Mouse (Mus musculus): ENCODE data around the gene Klhl11. TPM values are rescaled to one million over a fixed set of nuclear protein-coding genes. Genes with fewer than 3 reads are reported as not detected.
A peak's percentile ranks its signal among the peaks of the same experiment; 100 is the strongest.

The Klhl11 gene
- polyA plus RNA-seq, 1 experiment from 2014 or later, result 10.0 TPM

DNA sequence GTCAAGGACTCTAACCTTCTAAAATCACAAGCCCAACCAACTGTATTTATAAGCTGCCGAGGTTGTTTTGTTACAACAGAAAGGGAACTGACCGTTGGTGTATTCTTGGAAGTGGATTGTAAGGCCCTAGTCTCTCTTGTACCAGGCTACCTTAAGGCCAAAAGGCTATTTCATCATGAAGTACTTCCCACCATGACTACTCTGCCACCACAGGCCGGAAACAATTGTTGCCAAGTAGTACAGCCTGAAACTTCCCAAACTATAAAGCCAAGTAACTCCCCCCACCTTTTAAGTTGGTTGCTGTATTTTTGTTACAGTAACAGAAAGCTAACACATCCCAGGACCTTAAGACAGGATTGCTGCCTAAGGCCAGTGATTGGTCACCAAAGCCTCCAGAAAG, 45.7 kb downstream of the Klhl11 start:
- H3K36me3 ChIP-seq, result peaks cover 67% of the 10 kb centered on the region

GRCm38 (mm10) chr11:100425851-100426250, 46.7 kb downstream of the Klhl11 start:
- Histone ChIP-seq H3K4me2 (no peak overlapping the region), H3K27me3 (no peaks in the 10 kb centered on the region), H3K27ac (no peak overlapping the region), H3K36me3 (peaks cover 72% of the 10 kb centered on the region), H3K9ac (no peak overlapping the region), H3K9me3 (no peaks in the 10 kb centered on the region), H3K4me3 (no peak overlapping the region), H3K4me1 (no peaks in the 10 kb centered on the region)
- no peak for ATAC-seq (ENCODE audit: insufficient number of reproducible peaks, low FRiP score, low TSS enrichment, low read depth)
- WGBS, result 38% methylated on average over 7 of the region's 7 CpGs

More for the DNA sequence above, 45.7 kb downstream of the Klhl11 start:
- no peak overlapping the region for H3K4me3 ChIP-seq
- no peak overlapping the region for H3K9ac ChIP-seq
- H3K27me3 ChIP-seq, result no peaks in the 10 kb centered on the region
- WGBS, result 80% methylated on average over 3 of the region's 3 CpGs
- no peak overlapping the region for H3K27ac ChIP-seq
- no peak for ATAC-seq (ENCODE audit: insufficient number of reproducible peaks, low FRiP score, low TSS enrichment, low read depth)
- no peak overlapping the region for H3K4me2 ChIP-seq
- no peaks in the 10 kb centered on the region for H3K9me3 ChIP-seq
- H3K4me1 ChIP-seq, result no peaks in the 10 kb centered on the region

GRCm38 (mm10) chr11:100423836-100424235, 48.7 kb downstream of the Klhl11 start:
- Histone ChIP-seq H3K9ac (no peak overlapping the region), H3K27ac (no peak overlapping the region), H3K9me3 (no peaks in the 10 kb centered on the region), H3K4me3 (no peak overlapping the region), H3K27me3 (no peaks in the 10 kb centered on the region), H3K4me1 (no peaks in the 10 kb centered on the region), H3K4me2 (no peak overlapping the region), H3K36me3 (peaks cover 61% of the 10 kb centered on the region)
- 86% methylated on average over 7 of the region's 7 CpGs for WGBS
- ATAC-seq (ENCODE audit: insufficient number of reproducible peaks, low FRiP score, low TSS enrichment, low read depth), result no peak

GRCm38 (mm10) chr11:100421537-100421936, 51.0 kb downstream of the Klhl11 start:
- Histone ChIP-seq H3K4me2 (no peak overlapping the region), H3K9ac (no peak overlapping the region), H3K36me3 (peaks cover 54% of the 10 kb centered on the region), H3K4me1 (peaks cover 9% of the 10 kb centered on the region; the same call in 1 of the 2 replicates), H3K27me3 (no peaks in the 10 kb centered on the region), H3K4me3 (no peak overlapping the region), H3K27ac (no peak overlapping the region), H3K9me3 (no peaks in the 10 kb centered on the region)
- no peak for ATAC-seq (ENCODE audit: insufficient number of reproducible peaks, low FRiP score, low TSS enrichment, low read depth)
- 78% methylated on average over 8 of the region's 8 CpGs for WGBS

GRCm38 (mm10) chr11:100414914-100415822, 57.4 kb downstream of the Klhl11 start, which contains the start of gene Fkbp10:
Gene Fkbp10, plus strand, starts transcription at chr11:100415697.
- Histone ChIP-seq H3K27ac (peak within 1 kb of the TSS; percentile 99), H3K9me3 (no peaks in the 10 kb centered on the region), H3K4me2 (peak within 1 kb of the TSS; percentile 69), H3K4me1 (peaks cover 44% of the 10 kb centered on the region), H3K27me3 (no peaks in the 10 kb centered on the region), H3K4me3 (peak within 1 kb of the TSS; percentile 84), H3K9ac (peak within 1 kb of the TSS; percentile 74), H3K36me3 (peaks cover 11% of the 10 kb centered on the region)
- under 1% methylated on average over 31 of the region's 31 CpGs for WGBS
- peak; percentile 69 for ATAC-seq (ENCODE audit: insufficient number of reproducible peaks, low FRiP score, low TSS enrichment, low read depth)

GRCm38 (mm10) chr11:100414021-100414913, 58.3 kb downstream of the Klhl11 start, which contains the start of gene P3h4:
Gene P3h4, minus strand, starts transcription at chr11:100414836.
- H3K4me1 ChIP-seq, result peaks cover 44% of the 10 kb centered on the region
- 1% methylated on average over 92 of the region's 93 CpGs for WGBS
- ATAC-seq (ENCODE audit: insufficient number of reproducible peaks, low FRiP score, low TSS enrichment, low read depth), result peak; percentile 93

GRCm38 (mm10) chr11:100413541-100413940, 59.0 kb downstream of the Klhl11 start:
- Histone ChIP-seq H3K9ac (peak overlapping the region; percentile 74), H3K27me3 (no peaks in the 10 kb centered on the region), H3K36me3 (peaks cover 21% of the 10 kb centered on the region), H3K4me3 (peak overlapping the region; percentile 84), H3K27ac (peak overlapping the region; percentile 99), H3K4me1 (peaks cover 44% of the 10 kb centered on the region), H3K9me3 (no peaks in the 10 kb centered on the region), H3K4me2 (peak overlapping the region; percentile 69)
- 47% methylated on average over 11 of the region's 11 CpGs for WGBS
- ATAC-seq (ENCODE audit: insufficient number of reproducible peaks, low FRiP score, low TSS enrichment, low read depth), result no peak

More at GRCm38 (mm10) chr11:100414021-100414913, 58.3 kb downstream of the Klhl11 start, which contains the start of gene P3h4:
- Histone ChIP-seq H3K4me3 (peak within 1 kb of the TSS; percentile 84), H3K27me3 (no peaks in the 10 kb centered on the region), H3K4me2 (peak within 1 kb of the TSS; percentile 69), H3K27ac (peak within 1 kb of the TSS; percentile 99), H3K9me3 (no peaks in the 10 kb centered on the region), H3K36me3 (peaks cover 13% of the 10 kb centered on the region), H3K9ac (peak within 1 kb of the TSS; percentile 74)

Small RNA genes lying within 50 kb of the gene (microRNA-seq; reads per million reads assigned to microRNA genes)
- gene Gm27374, result not detected
- not detected for gene Mir7116

Other genes starting within 250 kb of the Klhl11 start
- 11.7 and 16.2 TPM in 2 replicates for gene Krt16, start 223.8 kb downstream of the Klhl11 start, polyA plus RNA-seq (2015; fragmentation: Nextera tagmentation; extraction: Ambion mirVana)
- gene Krt17, start 211.7 kb downstream of the Klhl11 start, polyA plus RNA-seq (2015; fragmentation: Nextera tagmentation; extraction: Ambion mirVana), result 264 and 267 TPM in 2 replicates
- gene Krt42, start 202.9 kb downstream of the Klhl11 start, polyA plus RNA-seq (2015; fragmentation: Nextera tagmentation; extraction: Ambion mirVana), result 0.15 TPM in 1 of 2 replicates, not detected in the other
- gene Eif1, start 152.9 kb downstream of the Klhl11 start, polyA plus RNA-seq (2015; fragmentation: Nextera tagmentation; extraction: Ambion mirVana), result 1,535 and 1,764 TPM in 2 replicates
- gene Gast, start 138.3 kb downstream of the Klhl11 start, polyA plus RNA-seq (2015; fragmentation: Nextera tagmentation; extraction: Ambion mirVana), result 3.1 and 4.0 TPM in 2 replicates
- gene Hap1, start 116.6 kb downstream of the Klhl11 start, polyA plus RNA-seq (2015; fragmentation: Nextera tagmentation; extraction: Ambion mirVana), result 1.9 and 2.8 TPM in 2 replicates
- gene Jup, start 75.0 kb downstream of the Klhl11 start, polyA plus RNA-seq (2015; fragmentation: Nextera tagmentation; extraction: Ambion mirVana), result 305 and 309 TPM in 2 replicates
- gene P3h4, start 57.9 kb downstream of the Klhl11 start, polyA plus RNA-seq (2015; fragmentation: Nextera tagmentation; extraction: Ambion mirVana), result 107 and 114 TPM in 2 replicates
- gene Fkbp10, start 57.0 kb downstream of the Klhl11 start, polyA plus RNA-seq (2015; fragmentation: Nextera tagmentation; extraction: Ambion mirVana), result 210 and 239 TPM in 2 replicates
- gene Nt5c3b, start 30.9 kb downstream of the Klhl11 start, polyA plus RNA-seq (2015; fragmentation: Nextera tagmentation; extraction: Ambion mirVana), result 137 and 141 TPM in 2 replicates
- 0.64 and 0.70 TPM in 2 replicates for gene Klhl10, start 30.8 kb downstream of the Klhl11 start, polyA plus RNA-seq (2015; fragmentation: Nextera tagmentation; extraction: Ambion mirVana)
- gene Acly, start 55.3 kb upstream of the Klhl11 start, polyA plus RNA-seq (2015; fragmentation: Nextera tagmentation; extraction: Ambion mirVana), result 181 and 189 TPM in 2 replicates
- 0.19 and 0.56 TPM in 2 replicates for gene Ttc25, start 72.9 kb upstream of the Klhl11 start, polyA plus RNA-seq (2015; fragmentation: Nextera tagmentation; extraction: Ambion mirVana)
- gene Cnp, start 102.2 kb upstream of the Klhl11 start, polyA plus RNA-seq (2015; fragmentation: Nextera tagmentation; extraction: Ambion mirVana), result 25.1 and 30.5 TPM in 2 replicates
- 73.7 and 77.9 TPM in 2 replicates for gene Nkiras2, start 146.5 kb upstream of the Klhl11 start, polyA plus RNA-seq (2015; fragmentation: Nextera tagmentation; extraction: Ambion mirVana)
- 218 and 227 TPM in 2 replicates for gene Dnajc7, start 147.4 kb upstream of the Klhl11 start, polyA plus RNA-seq (2015; fragmentation: Nextera tagmentation; extraction: Ambion mirVana)
- gene Zfp385c, start 219.7 kb upstream of the Klhl11 start, polyA plus RNA-seq (2015; fragmentation: Nextera tagmentation; extraction: Ambion mirVana), result 1.4 and 1.8 TPM in 2 replicates
- gene Dhx58, start 231.5 kb upstream of the Klhl11 start, polyA plus RNA-seq (2015; fragmentation: Nextera tagmentation; extraction: Ambion mirVana), result 2.9 and 3.6 TPM in 2 replicates
- gene Kat2a, start 239.7 kb upstream of the Klhl11 start, polyA plus RNA-seq (2015; fragmentation: Nextera tagmentation; extraction: Ambion mirVana), result 48.2 and 50.4 TPM in 2 replicates
- 0.32 and 0.57 TPM in 2 replicates for gene Hspb9, start 241.1 kb upstream of the Klhl11 start, polyA plus RNA-seq (2015; fragmentation: Nextera tagmentation; extraction: Ambion mirVana)